Mouse (Mus musculus) testis, adult 2 months (tissue): ENCODE measurements around the gene Olfr147. TPM values are rescaled to one million over a fixed set of nuclear protein-coding genes. Genes with fewer than 3 reads are reported as not detected.
"Not testable (repeated sequence)": the region's sequence is repeated elsewhere in the genome, so short reads cannot be mapped to it uniquely, and the experiment has no call there.

ENCODE experiments used
- H3K27ac ChIP-seq: fragments of 200-500 bp; 2 replicates; pipeline ENCODE4 v1.5.1; 2012; ENCODE audit warnings: low read depth, low read length; ENCODE audit not compliant: control insufficient read depth, insufficient read depth
- H3K27me3 ChIP-seq: fragments of 200-500 bp; 2 replicates; pipeline ENCODE4 v1.6.1; 2012; ENCODE audit warnings: mild to moderate bottlenecking, low read length, moderate library complexity; ENCODE audit not compliant: control insufficient read depth, insufficient read depth
- H3K36me3 ChIP-seq: fragments of 200-500 bp; 2 replicates; pipeline ENCODE4 v1.6.1; 2012; ENCODE audit warnings: mild to moderate bottlenecking, low read length; ENCODE audit not compliant: control insufficient read depth, insufficient read depth
- H3K4me1 ChIP-seq: fragments of 200-500 bp; 2 replicates; pipeline ENCODE4 v1.6.1; 2012; ENCODE audit warnings: low read length; ENCODE audit not compliant: control insufficient read depth, insufficient read depth
- H3K4me3 ChIP-seq: fragments of 200-500 bp; 2 replicates; pipeline ENCODE4 v1.5.1; 2012; ENCODE audit warnings: low read depth, mild to moderate bottlenecking, low read length, moderate library complexity, mixed read lengths; ENCODE audit not compliant: control insufficient read depth
- CTCF ChIP-seq: fragments of 200-500 bp; IDR thresholded peaks from 2 replicates; pipeline ENCODE4 v1.5.1; 2012; ENCODE audit warnings: low read depth, mild to moderate bottlenecking, inconsistent platforms, low read length, moderate library complexity; ENCODE audit not compliant: control insufficient read depth, insufficient read depth, insufficient replicate concordance
- POLR2A ChIP-seq: fragments of 200-500 bp; IDR thresholded peaks from 2 replicates; pipeline ENCODE4 v1.6.1; 2012; ENCODE audit warnings: low read depth, mild to moderate bottlenecking, inconsistent platforms, low read length, moderate library complexity; ENCODE audit not compliant: control insufficient read depth
- polyA plus RNA-seq: library from polyadenylated mRNA; depleted of rRNA; stranded (reverse); fragments of >200 nt; gene quantifications from 2 replicates; pipeline ENCODE4 v1.2.3, GENCODE M21; 2012; rRNA removed

Gene Olfr147
- polyA plus RNA-seq, result not detected in 2 replicates

DNA sequence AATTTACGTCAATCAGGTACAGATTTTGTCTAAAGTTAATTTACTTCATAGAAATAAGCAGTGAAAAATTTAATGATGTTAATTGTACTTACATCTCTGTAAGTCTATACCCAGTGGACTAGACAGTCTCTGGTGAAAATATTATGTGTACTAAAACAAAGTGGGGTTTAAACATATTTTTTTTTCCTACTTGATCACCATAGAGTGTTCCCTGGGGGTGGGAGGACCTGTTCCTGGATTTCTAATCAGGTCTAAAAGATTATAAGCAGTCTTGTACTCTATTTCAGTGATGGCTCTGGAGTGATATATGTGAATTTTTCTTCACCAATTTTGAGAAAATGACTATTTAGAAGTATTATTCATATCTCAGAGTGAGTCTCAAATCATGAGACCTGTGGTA lies at the start of gene Olfr147:
Olfr147 (plus strand) TSS at position 301 of the 400 bp plus-strand sequence.
- no peak for TF ChIP-seq POLR2A
- TF ChIP-seq CTCF, result no peak
- Histone ChIP-seq H3K4me1 (no peaks in the 10 kb centered on the region), H3K27ac (no peak within 1 kb of the TSS), H3K27me3 (no peaks in the 10 kb centered on the region), H3K4me3 (no peak within 1 kb of the TSS), H3K36me3 (no peaks in the 10 kb centered on the region)

DNA sequence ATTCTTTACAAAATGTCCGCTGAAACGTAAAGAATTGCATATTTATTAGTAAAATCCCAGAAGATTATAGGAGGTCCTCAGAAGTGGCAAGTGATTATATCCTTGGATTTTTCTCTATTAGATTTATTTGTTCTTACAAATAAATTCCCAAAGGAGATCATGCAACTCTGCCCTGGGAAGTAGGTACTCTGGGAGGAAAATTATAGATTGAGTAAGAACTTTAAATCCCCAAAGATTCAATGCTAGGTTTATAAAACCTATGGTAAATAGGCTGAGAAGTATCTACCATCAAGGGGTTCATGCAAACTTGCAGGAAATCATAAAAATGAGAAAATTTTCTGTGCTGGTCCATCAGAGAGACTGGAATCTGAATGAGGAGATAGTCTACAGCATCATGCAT lies 34.9 kb upstream of the Olfr147 start, which contains the start of gene Olfr250:
Olfr250 (plus strand) TSS at position 301 of the 400 bp plus-strand sequence.
- Histone ChIP-seq H3K36me3 (no peaks in the 10 kb centered on the region), H3K4me1 (no peaks in the 10 kb centered on the region), H3K4me3 (no peak within 1 kb of the TSS), H3K27me3 (no peaks in the 10 kb centered on the region), H3K27ac (no peak within 1 kb of the TSS)
- no peak for TF ChIP-seq POLR2A
- no peak for TF ChIP-seq CTCF

DNA sequence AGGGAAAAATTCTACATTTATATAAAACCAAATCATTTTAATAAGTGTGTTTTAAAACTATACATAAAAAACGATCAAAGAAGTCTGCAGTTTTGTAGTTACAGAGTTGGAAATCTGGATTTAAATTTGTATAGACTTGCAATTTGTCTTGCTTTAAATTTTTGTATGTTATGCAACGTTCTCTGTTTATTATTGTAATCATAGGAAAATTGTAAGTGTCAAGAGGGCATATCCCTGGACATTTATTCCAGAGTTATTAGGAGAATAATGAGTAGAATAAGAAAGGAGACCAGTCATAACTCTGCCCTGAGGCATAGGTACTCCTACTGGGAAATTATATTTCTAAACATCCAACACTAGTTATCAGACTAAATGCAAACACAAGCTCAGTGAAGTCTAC lies 24.7 kb upstream of the Olfr147 start, which contains the start of gene Olfr251:
Olfr251 (plus strand) TSS at position 301 of the 400 bp plus-strand sequence.
- Histone ChIP-seq H3K27ac (no peak within 1 kb of the TSS), H3K4me3 (no peak within 1 kb of the TSS), H3K36me3 (no peaks in the 10 kb centered on the region), H3K27me3 (no peaks in the 10 kb centered on the region), H3K4me1 (no peaks in the 10 kb centered on the region)
- TF ChIP-seq POLR2A, result no peak
- no peak for TF ChIP-seq CTCF

DNA sequence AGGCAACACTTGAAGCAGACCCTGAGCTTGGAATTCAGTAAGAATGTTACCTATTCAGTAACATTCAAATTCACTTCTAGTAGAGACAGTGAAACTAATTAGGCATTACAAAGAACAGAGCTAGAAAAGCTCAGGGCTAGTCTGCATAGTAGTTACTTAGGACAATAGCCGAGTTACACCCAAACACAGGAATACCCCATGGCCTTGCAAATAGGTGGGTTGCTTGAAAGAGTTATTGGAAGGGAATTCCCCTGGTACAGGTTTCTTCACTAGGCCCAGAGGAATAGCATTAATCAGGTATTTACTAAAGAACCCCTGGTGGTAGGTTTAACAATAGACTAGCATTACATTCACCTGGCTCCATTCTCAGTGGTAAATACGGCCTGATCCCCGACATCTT lies 6.0 kb downstream of the Olfr147 start:
- not testable (repeated sequence) for H3K4me1 ChIP-seq, H3K36me3 ChIP-seq, H3K4me3 ChIP-seq, H3K27ac ChIP-seq, H3K27me3 ChIP-seq

DNA sequence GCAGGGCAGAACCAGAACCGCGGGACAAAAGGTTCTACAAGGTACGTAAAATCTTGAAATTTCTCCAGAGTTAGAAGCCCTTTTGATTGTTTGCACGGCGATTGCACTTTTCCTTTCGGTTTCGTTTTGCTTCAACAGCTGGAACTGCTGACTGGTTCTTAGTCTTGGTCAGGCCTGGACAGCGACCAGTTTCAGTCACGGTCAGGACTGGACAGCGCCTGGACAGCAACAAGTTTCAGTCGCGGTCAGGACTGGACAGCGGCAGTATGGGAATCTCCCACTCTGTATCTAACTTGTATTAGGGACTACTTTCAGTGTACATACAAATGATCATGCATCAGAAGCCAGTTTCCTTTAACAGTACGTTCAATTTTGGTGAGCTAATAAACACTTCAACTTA lies 12.0 kb downstream of the Olfr147 start:
- not testable (repeated sequence) for H3K4me1 ChIP-seq, H3K36me3 ChIP-seq, H3K4me3 ChIP-seq, H3K27ac ChIP-seq, H3K27me3 ChIP-seq

DNA sequence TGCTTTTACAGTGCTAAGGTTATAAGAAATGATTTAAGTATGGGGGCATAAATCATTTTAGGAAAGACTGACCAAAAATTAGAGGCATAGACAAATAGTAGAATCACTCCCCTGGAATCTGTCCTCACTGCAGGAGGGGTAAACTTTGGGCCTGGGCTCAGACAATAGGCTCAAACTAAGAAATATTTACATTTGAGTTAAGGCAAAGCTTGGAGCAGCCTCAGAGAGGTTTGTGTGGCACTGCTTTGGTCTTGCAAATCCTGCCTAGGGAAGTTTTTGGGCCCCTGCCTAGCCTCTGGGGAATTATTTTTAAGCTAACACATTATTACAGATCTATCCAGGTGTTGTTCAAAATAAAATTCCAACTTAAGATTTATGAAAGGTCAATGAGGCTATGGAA lies 22.3 kb downstream of the Olfr147 start:
- H3K4me1 ChIP-seq, result no peaks in the 10 kb centered on the region
- no peaks in the 10 kb centered on the region for H3K27me3 ChIP-seq
- H3K27ac ChIP-seq, result no peak overlapping the region
- TF ChIP-seq CTCF (no peak), POLR2A (no peak)
- no peaks in the 10 kb centered on the region for H3K36me3 ChIP-seq
- H3K4me3 ChIP-seq, result no peak overlapping the region

DNA sequence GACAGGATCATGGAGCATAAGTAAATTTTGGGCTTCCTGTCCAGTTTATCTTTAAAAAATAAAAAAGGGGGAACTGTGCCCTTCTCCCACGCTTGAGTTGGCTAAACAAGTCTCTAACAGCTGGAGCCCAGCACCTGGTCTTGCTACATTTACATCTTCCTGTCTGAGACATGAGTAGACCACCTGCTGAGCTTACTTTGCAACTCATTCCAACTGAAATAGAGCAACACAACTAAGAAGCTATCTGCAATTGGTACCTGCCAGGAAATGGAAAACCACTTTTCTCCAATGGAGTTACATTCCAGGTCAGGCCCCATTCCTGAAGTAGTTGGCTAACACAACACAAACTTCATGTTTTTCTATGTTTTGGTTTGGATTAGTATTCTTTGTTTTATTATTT lies 25.5 kb downstream of the Olfr147 start:
- no peak for TF ChIP-seq POLR2A
- no peaks in the 10 kb centered on the region for H3K4me1 ChIP-seq
- H3K4me3 ChIP-seq, result no peak overlapping the region
- no peaks in the 10 kb centered on the region for H3K36me3 ChIP-seq
- H3K27me3 ChIP-seq, result no peaks in the 10 kb centered on the region
- no peak overlapping the region for H3K27ac ChIP-seq

DNA sequence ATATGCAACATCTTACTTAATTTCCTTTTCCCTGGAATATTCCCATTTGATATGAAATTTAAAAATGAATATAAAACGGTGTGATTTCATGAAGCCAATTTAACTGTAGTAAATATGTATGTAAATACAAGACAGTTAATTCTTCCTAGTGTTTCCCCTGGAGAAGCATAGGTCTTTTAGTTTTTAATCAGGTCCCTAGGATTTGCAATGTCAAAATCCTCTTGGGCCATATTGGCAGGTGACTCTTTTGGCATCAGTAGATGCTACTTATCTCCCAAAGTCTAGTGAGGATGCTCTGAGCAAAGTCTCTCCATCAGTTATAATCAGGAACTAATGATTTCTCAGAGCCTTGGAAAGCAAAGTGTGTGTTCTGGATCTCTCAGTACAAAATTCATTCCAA lies 27.7 kb downstream of the Olfr147 start, which contains the start of gene Olfr901:
Olfr901 (plus strand) TSS at position 301 of the 400 bp plus-strand sequence.
- H3K27ac ChIP-seq, result no peak within 1 kb of the TSS
- no peak for TF ChIP-seq CTCF
- TF ChIP-seq POLR2A, result no peak
- H3K4me3 ChIP-seq, result no peak within 1 kb of the TSS
- no peaks in the 10 kb centered on the region for H3K27me3 ChIP-seq
- H3K4me1 ChIP-seq, result no peaks in the 10 kb centered on the region
- H3K36me3 ChIP-seq, result no peaks in the 10 kb centered on the region
